Mouse (Mus musculus) 3T3-L1 (cell line): Measurements from ENCODE around the gene Gng8.

Source experiments
- DNase-seq: peaks from one replicate; pipeline ENCODE4 v3.0.0-alpha.2; 2015; ENCODE audit warnings: low read depth, low spot score

The Gng8 gene

GRCm38 (mm10) chr7:16876006-16876405 is 15.6 kb upstream of the Gng8 start:
- no peak for DNase-seq

GRCm38 (mm10) chr7:16876608-16877007 is 15.0 kb upstream of the Gng8 start:
- DNase-seq: no peak

DNA sequence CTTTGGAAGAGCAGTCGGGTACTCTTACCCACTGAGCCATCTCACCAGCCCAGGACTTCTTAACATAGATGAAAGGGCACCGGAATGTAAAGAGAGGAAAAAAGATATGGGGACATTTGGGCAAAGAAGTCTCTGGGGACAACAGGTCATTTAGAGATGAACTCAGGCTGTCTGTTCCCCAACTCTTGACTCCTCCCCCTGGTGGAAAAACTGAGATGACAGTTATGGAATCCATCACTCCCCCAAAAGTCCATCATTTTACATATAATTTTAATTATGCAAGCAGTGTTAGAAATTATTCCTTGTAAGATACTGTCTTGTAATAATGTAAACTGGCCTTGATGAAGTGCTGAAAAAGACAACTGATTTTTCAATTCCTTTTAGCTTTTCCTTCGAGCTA is 13.9 kb upstream of the Gng8 start:
- no peak for DNase-seq

- no peak for DNase-seq
These were observed 11.6 kb upstream of the Gng8 start for GRCm38 (mm10) chr7:16879796-16880547.

- DNase-seq: no peak
These were observed 11.0 kb upstream of the Gng8 start for GRCm38 (mm10) chr7:16880615-16881014.

GRCm38 (mm10) chr7:16883162-16883561 is 8.4 kb upstream of the Gng8 start:
- DNase-seq: no peak

DNA sequence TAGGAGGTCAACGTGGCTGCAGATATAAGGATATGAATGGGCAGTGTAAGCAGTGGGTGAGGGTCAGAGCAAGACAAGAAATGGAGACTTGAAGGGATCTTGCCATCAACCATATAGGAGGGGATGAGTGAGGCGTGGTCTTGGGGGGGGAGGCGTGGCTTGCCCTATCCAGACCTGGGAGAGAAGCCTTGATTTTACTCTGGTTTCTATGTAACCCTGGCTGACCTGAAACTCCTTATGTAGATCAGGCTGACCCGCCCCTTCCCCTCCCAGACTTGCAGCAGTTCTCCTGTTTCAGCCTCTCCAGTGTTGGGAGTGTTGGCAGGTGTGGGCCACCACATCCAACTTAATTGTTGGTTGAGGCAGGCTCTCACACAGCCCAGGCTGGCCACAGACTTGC is 7.3 kb upstream of the Gng8 start:
- no peak for DNase-seq

- no peak for DNase-seq
These were observed 6.3 kb upstream of the Gng8 start for GRCm38 (mm10) chr7:16885271-16885776.

- DNase-seq: no peak
These were observed 5.7 kb upstream of the Gng8 start for GRCm38 (mm10) chr7:16885905-16886304.

DNA sequence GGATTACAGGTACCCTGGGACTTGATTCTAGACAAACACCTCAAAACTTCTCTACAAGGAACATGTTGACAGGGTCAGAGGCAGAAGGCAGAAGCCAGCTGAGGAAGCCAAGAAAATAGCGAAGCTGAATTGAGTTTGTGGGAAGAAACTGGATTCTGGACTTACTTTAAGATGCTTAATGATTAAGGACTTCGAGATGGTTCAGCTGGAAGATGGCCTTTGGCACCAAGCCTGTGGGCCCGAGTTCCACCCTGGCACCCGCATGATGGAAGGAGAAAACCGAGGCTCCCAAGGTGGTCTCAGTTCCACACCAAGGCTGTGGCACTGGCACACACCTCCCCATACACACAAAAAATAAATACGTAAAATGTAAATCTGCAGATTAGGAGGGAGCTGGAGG is 1.1 kb upstream of the Gng8 start:
- DNase-seq: peak; percentile 46

- peak; percentile 92 for DNase-seq
These were observed 642 bp upstream of the Gng8 start for GRCm38 (mm10) chr7:16890944-16891343.

- no peak for DNase-seq
These were observed 755 bp downstream of the Gng8 start for GRCm38 (mm10) chr7:16892352-16892730.

DNA sequence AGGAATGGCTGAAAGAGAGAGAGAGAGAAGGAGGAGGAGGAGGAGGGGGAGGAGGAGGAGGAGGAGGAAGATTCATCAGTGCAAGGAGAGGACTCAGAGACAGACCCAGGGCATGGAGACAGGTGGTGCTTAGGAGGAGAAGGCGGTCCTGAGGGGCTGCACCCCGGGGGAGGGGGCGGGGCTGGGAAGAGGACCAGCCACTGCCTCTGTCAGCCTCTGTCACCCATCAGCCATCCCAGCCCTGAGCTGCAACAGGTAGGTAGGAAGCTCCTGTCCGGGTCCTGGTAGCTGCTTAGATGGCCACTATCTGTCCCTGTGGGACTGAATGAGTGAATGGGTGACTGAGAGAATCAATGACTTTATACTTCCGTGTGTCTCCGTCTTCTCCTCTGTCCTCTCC is 2.0 kb downstream of the Gng8 start:
- DNase-seq: no peak

DNA sequence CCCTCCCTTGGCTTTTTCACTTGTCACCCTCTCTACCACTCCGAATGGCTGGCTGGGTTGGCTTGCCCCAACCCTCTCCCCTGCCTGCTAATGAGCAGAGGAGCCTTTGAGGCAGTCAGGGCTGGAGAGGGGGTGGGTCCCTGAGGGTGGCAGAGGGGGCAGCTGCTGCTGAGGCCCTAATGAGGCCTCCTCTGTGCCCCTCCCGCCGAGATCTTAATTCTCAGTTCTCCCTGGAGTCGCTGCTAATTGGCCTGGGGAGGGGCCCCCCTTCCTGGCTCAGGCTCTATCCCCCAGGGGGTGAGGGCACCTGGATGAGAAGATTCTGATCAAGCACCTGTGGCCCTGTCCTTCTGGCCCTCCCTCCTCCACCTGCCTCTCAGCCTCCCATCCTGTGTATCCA is 2.7 kb downstream of the Gng8 start:
- DNase-seq: no peak

GRCm38 (mm10) chr7:16895000-16895399 is 3.4 kb downstream of the Gng8 start:
- DNase-seq: peak; percentile 33

DNA sequence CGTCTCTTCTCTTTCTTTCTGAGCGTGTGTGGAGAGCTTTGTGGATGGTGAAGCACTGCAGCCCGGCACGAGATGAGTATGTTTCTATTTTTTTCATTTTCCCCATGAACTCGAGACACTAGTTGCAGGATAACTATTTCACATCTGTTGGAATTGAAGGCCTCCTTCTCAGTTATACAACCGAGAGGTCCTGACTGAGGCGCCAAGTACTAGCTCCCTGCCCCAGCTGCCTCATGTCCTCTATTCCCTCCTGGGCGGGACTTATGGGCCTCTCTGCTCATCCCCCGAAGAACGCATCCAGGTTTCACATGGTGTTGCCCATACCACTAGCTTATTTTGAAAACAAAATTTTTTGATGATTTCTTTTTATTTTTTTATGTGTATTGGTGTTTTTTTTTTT is 3.9 kb downstream of the Gng8 start:
- no peak for DNase-seq

DNA sequence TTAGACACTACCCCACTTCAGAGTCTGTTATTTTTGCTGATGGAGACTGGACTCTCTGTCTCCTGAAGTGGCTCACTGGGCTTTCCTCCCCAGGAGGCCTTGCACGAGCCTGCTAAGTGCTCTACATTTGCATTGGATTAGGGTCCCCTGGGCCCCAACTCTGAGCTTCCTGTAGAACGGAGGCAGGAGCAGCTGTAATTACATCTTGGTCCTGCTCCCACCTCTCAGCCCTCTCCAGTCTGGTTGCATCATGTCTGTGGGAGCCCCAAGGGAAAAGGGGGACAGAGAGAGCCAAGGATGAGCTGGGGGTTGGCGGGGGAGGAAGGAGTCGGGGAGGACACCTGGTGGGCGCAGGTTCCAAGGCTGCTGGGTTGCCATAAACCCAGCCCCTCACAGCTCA is 8.9 kb downstream of the Gng8 start:
- no peak for DNase-seq

- no peak for DNase-seq
These were observed 11.9 kb downstream of the Gng8 start for GRCm38 (mm10) chr7:16903439-16903955.

- DNase-seq: no peak
These were observed 12.6 kb downstream of the Gng8 start for GRCm38 (mm10) chr7:16904120-16904675.

DNA sequence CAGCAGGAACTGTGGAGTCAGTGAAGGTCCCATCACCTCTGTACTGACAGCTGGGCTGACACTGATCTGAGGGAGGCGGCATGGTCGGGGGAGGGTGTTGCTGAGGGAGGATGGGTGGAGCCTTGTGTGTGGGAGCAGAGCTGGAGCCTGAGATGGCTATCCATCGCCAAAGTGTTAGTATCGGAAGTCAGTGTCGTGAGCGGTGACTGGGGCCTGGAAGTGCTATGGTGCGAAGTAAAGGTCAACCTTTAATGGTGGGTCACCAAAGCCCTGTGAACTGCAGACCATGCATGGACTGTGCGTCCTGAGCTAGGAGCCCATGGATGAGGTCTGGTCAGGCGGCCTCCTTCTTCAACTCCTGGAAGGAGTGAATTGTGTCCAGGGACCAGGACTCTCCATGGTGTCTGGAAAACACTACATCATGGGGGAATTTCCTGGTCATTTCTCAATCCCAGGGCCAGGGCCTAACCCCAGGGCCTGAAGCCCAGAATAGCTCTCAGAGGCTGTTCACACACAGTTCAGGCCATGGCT is 14.0 kb downstream of the Gng8 start:
- no peak for DNase-seq

- DNase-seq: no peak
These were observed 14.7 kb downstream of the Gng8 start, which contains the start of gene Ptgir for GRCm38 (mm10) chr7:16906281-16906680. Gene Ptgir (plus strand): TSS chr7:16906490.

DNA sequence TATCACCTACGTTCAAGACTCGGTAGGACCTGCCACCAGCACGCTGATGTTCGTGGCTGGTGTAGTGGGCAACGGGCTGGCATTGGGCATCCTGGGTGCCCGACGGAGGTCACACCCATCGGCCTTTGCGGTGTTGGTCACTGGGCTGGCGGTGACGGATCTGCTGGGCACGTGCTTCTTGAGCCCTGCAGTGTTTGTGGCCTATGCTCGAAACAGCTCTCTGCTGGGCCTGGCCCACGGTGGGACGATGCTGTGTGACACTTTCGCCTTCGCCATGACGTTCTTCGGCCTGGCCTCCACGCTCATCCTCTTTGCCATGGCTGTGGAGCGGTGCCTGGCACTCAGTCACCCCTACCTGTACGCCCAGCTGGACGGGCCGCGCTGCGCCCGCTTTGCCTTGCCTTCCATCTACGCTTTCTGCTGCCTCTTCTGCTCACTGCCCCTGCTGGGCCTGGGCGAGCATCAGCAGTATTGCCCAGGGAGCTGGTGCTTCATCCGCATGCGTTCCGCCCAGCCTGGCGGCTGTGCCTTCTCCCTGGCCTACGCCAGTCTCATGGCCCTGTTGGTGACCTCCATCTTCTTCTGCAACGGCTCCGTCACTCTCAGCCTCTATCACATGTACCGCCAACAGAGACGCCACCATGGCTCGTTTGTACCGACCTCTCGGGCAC is 15.4 kb downstream of the Gng8 start:
- DNase-seq: no peak
